Mouse (Mus musculus) thymus, adult 2 months (tissue): ENCODE data around the gene Kcnk3.

Experiments used
- CTCF ChIP-seq: fragments of 200-500 bp; IDR thresholded peaks from 2 replicates; pipeline ENCODE4 v1.5.1; 2012; ENCODE audit warnings: mild to moderate bottlenecking, control low read depth, low read length, moderate library complexity, borderline replicate concordance; ENCODE audit not compliant: control insufficient read depth, poor library complexity, insufficient read depth; ENCODE audit errors: extremely low read depth
- POLR2A ChIP-seq: fragments of 200-500 bp; IDR thresholded peaks from 2 replicates; pipeline ENCODE4 v1.6.1; 2012; ENCODE audit warnings: mild to moderate bottlenecking, low read length, control low read depth, moderate library complexity; ENCODE audit not compliant: control insufficient read depth, poor library complexity, insufficient read depth; ENCODE audit errors: extremely low read depth

GRCm38 (mm10) chr5:30576233-30576632, 11.7 kb upstream of the Kcnk3 start:
- no peak for TF ChIP-seq CTCF
- no peak for TF ChIP-seq POLR2A
